In genomic region chr10:41303639-41304444, GRCm38 (mm10) we compare ENCODE assay signal across 8 mouse cellular contexts. TPM values are rescaled to one million over a fixed set of nuclear protein-coding genes. Genes with fewer than 3 reads are reported as not detected.
DNase-seq lines count a peak whose midpoint lies in the region; ATAC-seq lines count a peak whose summit lies in the region.

Gene Ak9 (plus strand): TSS chr10:41303980.

- under 1% methylated on average over 25 of the region's 25 CpGs for WGBS in hindbrain, embryonic 16.5 days

- no peaks in the 10 kb centered on the region for H3K36me3 ChIP-seq in hindbrain, embryonic 16.5 days (ENCODE audit: control insufficient read depth, insufficient read depth, low read length)

- H3K9me3 ChIP-seq in hindbrain, embryonic 16.5 days (ENCODE audit: control insufficient read depth, low read length) = no peaks in the 10 kb centered on the region

- peak within 1 kb of the TSS; percentile 93 for H3K4me2 ChIP-seq in hindbrain, embryonic 16.5 days (ENCODE audit: low read length)

- ATAC-seq in hindbrain, embryonic 16.5 days = peak; percentile 89

- no peaks in the 10 kb centered on the region for H3K27me3 ChIP-seq in hindbrain, embryonic 16.5 days (replicated peaks; ENCODE audit: control insufficient read depth, insufficient read depth, low read length)

- peak within 1 kb of the TSS; percentile 79 for H3K4me3 ChIP-seq in hindbrain, embryonic 16.5 days (ENCODE audit: low read length)

- peak within 1 kb of the TSS; percentile 76 for H3K27ac ChIP-seq in hindbrain, embryonic 16.5 days (ENCODE audit: low read depth, low read length)

- peak; percentile 72 for DNase-seq in WW6 (ENCODE audit: low read depth, low spot score)
- DNase-seq in cerebellum, postnatal 4 days (ENCODE audit: low spot score in 2 of 2) = peak; percentile 30 to 71
- DNase-seq in gastrocnemius, adult 18-20 months (ENCODE audit: low spot score) = peak; percentile 88
- peak; percentile 76 for DNase-seq in left cerebral cortex, adult 11 months (ENCODE audit: low spot score)
- DNase-seq in lung, postnatal 36 days = peak; percentile 96
- peak; percentile 85 for DNase-seq in retina, embryonic 14.5 days (ENCODE audit: low spot score)
- peak; percentile 85 to 89 for DNase-seq in thymus, postnatal 36 days

- peak within 1 kb of the TSS; percentile 83 for H3K9ac ChIP-seq in hindbrain, embryonic 16.5 days (ENCODE audit: low read depth, low read length)

- peaks cover 11% of the 10 kb centered on the region for H3K4me1 ChIP-seq in hindbrain, embryonic 16.5 days (ENCODE audit: control insufficient read depth, insufficient read depth, low read depth, low read length)

RNA-seq across cellular contexts. Expression of gene Ak9, which starts in this region (rescaled TPM):
- not detected for total RNA-seq in gastrocnemius, adult 18-20 months (2021)
- 0.24 TPM in 2 replicates for polyA plus RNA-seq in hindbrain, embryonic 16.5 days (2015; fragmentation: Nextera tagmentation; extraction: Ambion mirVana)

Comparison
In these comparisons a context has a peak if more than half of its experiments do, and no peak if none do; other contexts are left out.
1. Peak in every context shown above with its lines: DNase-seq, ATAC-seq, H3K4me3 ChIP-seq and H3K27ac ChIP-seq.
2. Peak in DNase-seq in gastrocnemius, adult 18-20 months; RNA of the gene not detected or under 1 TPM.
3. Peak in ATAC-seq, H3K4me3 ChIP-seq, H3K27ac ChIP-seq, H3K9ac ChIP-seq and H3K4me2 ChIP-seq in hindbrain, embryonic 16.5 days; RNA of the gene not detected or under 1 TPM.